Mouse (Mus musculus): ENCODE measurements at regions not wholly inside any gene's neighbourhood (a gene's known extent, or its start where the extent isn't known, plus 50 kb on each side); places are given as distances from the start of the nearest gene placed in this dataset.
"Not testable (repeated sequence)": the region's sequence is repeated elsewhere in the genome, so short reads cannot be mapped to it uniquely, and the experiment has no call there.

- no peak for DNase-seq (ENCODE audit: low read depth)
Observed at GRCm38 (mm10) chr13:83744110-83744752, 240.4 kb downstream of the Mef2c start.

GRCm38 (mm10) chr13:83744981-83745555 lies 241.2 kb downstream of the Mef2c start:
- no peak for DNase-seq (ENCODE audit: low read depth)

GRCm38 (mm10) chr13:83745961-83746360 lies 242.1 kb downstream of the Mef2c start:
- no peak for DNase-seq (ENCODE audit: low read depth)

- no peak for DNase-seq (ENCODE audit: low read depth)
Observed at GRCm38 (mm10) chr13:83747671-83748070, 243.8 kb downstream of the Mef2c start.

DNA sequence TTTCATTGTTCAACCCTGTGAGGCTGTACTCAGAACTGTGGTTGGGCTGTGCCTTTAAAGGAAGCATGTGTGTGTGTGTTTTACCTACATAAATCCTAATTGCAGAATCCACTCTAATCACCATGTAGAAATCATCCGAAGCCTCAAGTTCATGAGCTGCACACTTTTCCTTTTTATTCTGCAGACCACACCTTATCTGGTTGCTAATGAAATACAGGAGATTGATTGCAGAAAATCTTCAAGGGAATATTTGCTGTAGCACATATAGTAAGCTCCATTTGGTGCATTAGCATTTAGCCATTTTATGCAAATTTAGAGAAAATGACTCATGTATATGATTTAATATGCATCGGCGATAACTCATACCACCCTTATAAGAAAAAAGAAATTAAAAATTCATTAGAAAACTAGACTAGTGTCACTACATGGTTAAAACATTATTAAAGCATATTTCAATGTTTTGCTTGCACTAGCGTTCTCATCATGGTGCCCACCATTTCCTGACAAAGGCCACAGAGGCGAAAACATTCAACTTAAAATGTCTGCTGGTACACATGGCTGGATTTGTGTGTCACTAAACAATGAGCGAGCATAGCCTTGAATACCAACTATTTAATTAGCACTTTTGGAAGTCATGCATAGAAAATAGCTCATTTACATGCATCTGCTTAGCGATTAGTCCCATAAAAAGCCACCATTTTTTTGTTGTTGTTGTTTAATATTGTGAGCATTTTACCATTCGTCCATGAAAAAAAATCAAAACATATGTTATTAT lies 245.7 kb downstream of the Mef2c start:
- DNase-seq (ENCODE audit: low read depth): no peak

DNA sequence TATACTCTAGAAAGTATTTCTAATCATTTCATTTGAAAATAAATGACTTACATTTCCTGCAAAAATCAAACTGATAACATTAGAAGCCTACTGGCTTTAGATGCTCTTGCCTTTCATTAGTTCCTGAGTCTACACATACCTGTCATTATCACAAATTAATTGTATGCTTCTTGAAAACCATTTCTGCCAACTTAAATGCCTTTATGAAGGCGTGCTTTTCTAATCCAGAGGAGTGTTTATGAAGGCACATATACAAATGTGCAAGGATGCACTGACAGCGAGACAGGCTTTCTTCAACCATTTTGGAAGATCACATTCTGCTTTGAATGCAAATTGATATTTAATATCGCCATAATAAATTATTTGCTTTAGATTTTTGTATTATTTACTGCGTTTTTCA lies 246.6 kb downstream of the Mef2c start:
- DNase-seq (ENCODE audit: low read depth): no peak

GRCm38 (mm10) chr13:83760387-83761170 lies 256.7 kb downstream of the Mef2c start:
- DNase-seq (ENCODE audit: low read depth): no peak

- DNase-seq (ENCODE audit: low read depth): no peak
Observed at GRCm38 (mm10) chr13:83762484-83762883, 258.6 kb downstream of the Mef2c start.

DNA sequence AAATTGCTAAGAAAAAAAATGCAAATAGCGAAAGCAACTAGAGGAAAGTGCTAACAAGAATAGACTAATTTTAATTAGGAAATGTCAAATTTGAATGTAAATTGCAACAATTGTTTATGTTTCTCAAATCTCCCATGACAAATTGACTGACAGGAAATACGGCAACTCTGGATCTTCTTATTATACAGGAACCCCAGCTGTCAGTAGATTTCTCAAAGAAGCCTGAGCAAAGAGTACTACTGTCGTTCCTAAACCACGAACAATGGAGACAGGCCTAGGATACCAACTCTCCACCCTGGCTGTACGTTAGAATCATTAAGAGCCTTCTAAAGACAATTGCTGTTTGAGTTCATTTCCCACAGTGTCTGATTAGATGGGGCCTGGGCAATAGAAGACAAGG lies 259.5 kb downstream of the Mef2c start:
- DNase-seq (ENCODE audit: low read depth): not testable (repeated sequence)

DNA sequence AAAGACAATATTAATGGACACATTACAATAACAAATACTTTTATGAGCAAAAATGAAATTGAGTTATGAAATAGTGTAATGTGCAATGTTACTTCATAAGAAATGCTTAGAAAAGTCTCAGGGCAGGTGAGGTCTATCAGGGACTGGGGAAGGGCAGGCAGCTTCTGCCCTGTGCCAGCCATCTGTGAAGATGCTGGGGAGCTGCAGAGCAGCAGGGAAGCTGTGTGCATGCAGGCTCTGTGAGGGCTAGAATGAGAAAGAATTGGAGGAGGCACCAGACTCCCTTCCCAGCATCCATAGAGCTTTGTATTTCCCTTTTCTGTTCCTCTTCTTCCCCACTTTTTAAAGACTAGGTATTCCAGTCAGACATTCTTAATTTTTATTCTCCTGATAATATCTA lies 281.8 kb downstream of the Mef2c start:
- no peak for DNase-seq (ENCODE audit: low read depth)

GRCm38 (mm10) chr13:83809535-83809934 lies 305.7 kb downstream of the Mef2c start:
- DNase-seq (ENCODE audit: low read depth): no peak

GRCm38 (mm10) chr13:83820291-83820690 lies 316.5 kb downstream of the Mef2c start:
- DNase-seq (ENCODE audit: low read depth): no peak

GRCm38 (mm10) chr13:83820721-83821120 lies 316.9 kb downstream of the Mef2c start:
- no peak for DNase-seq (ENCODE audit: low read depth)

DNA sequence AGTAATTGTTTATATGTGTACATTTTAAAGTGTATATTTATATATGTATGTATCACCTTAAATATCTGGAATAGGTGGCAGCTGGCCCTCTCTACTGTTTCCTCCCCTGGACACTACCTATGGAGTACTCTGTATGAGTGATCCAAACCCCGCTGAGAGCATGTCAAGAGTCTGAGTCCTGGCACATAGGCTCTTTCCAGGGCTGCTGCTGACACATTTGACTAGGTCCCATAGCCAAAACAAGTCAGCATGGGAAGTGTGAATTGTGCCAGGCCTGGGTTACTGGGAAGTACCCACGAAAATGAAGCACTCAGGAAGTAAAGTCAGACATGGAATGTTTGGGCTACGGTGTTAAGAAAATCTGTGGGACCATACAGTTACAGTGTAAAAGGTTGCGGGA lies 321.1 kb downstream of the Mef2c start:
- DNase-seq (ENCODE audit: low read depth): no peak

- DNase-seq (ENCODE audit: low read depth): no peak
Observed at GRCm38 (mm10) chr13:83826841-83827463, 323.1 kb downstream of the Mef2c start.

DNA sequence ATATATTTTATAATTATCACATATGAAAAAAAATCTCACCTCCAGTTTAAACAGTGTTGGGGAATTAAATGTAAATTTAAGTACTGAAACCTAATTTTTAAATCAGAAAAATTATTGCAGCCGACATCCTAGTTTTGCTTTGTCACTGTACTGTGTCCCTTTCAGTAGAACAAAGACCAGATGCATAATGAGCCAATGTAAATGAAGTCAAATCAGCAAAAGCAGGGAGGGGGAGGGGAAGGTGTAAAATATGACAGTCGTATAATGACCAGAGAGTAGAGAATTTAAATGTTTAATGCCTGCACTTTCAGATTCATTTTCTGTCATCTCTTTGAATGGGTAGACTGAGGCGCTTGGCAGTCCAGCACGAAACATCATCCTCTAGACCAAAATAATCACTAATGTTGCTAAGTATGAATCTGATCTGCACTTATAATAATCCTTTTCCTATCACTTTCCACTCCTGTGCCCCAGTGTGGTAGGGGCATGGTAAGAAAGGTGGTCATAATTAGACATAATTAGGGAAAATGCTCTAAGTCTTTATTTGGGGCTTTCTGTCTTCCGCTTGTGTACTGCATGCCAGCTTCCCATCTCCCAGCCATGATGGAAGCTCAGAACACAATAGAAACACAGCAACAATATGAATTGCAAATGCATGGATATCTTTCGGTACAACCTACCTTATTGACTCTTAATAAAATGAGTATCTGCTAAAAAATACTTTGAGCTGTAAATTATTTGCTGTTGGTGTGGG lies 356.0 kb upstream of the Tmem161b start:
- no peak for DNase-seq (ENCODE audit: low read depth)

GRCm38 (mm10) chr13:83867211-83867610 lies 354.9 kb upstream of the Tmem161b start:
- no peak for DNase-seq (ENCODE audit: low read depth)

DNA sequence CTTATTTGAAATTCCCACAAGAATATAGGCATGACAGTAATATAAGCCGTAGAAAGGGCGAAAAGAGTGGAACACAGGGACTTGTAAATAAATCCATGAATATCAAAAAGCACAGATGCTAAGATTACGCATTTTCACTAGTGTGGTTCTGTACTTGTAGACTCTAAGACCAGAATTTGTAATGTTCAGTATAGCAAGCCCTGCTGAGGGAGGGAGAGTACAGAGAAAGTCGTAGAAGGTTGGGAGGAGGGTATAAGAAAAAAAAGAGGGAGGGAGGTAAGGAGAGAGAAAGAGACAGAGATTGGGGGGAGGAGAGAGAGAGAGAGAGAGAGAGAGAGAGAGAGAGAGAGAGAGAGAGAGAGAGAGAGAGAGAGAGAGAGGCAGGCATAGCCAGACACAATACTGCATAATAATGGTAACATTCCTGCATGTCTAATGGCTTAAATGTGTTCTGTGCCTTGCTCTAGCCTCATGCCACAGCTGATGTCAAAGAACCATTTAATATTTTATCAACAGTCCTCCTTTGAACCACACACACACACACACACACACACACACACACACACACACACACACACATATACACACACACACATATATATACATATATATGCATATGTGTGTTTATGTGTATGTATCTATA lies 354.1 kb upstream of the Tmem161b start:
- no peak for DNase-seq (ENCODE audit: low read depth)

- no peak for DNase-seq (ENCODE audit: low read depth)
Observed at GRCm38 (mm10) chr13:83868922-83869321, 353.2 kb upstream of the Tmem161b start.

GRCm38 (mm10) chr13:83872143-83872819 lies 349.8 kb upstream of the Tmem161b start:
- DNase-seq (ENCODE audit: low read depth): no peak
